Mouse (Mus musculus) hindbrain, embryonic 10.5 days (tissue): ENCODE data around the gene Psrc1. TPM values are rescaled to one million over a fixed set of nuclear protein-coding genes. Genes with fewer than 3 reads are reported as not detected.

ENCODE experiments used
- DNase-seq: peaks from one replicate; pipeline ENCODE4 v3.0.0-alpha.2; 2017; ENCODE audit warnings: low spot score
- H3K27ac ChIP-seq: fragments of 300-500 bp; sonication (generic); 2 replicates; pipeline ENCODE4 v1.5.1; 2016; ENCODE audit warnings: mild to moderate bottlenecking, moderate library complexity
- H3K27me3 ChIP-seq: fragments of 300-500 bp; sonication (generic); 2 replicates; pipeline ENCODE4 v1.6.1; 2016; ENCODE audit warnings: mild to moderate bottlenecking; ENCODE audit not compliant: poor library complexity, insufficient read depth, severe bottlenecking
- H3K36me3 ChIP-seq: fragments of 300-500 bp; sonication (generic); 2 replicates; pipeline ENCODE4 v1.6.1; 2016; ENCODE audit warnings: mild to moderate bottlenecking, moderate library complexity
- H3K4me1 ChIP-seq: fragments of 300-500 bp; sonication (generic); replicated peaks from 2 replicates; pipeline ENCODE4 v1.6.1; 2016; ENCODE audit warnings: mild to moderate bottlenecking
- H3K4me3 ChIP-seq: fragments of 300-500 bp; sonication (generic); 2 replicates; pipeline ENCODE4 v1.5.1; 2016; ENCODE audit warnings: mild to moderate bottlenecking, moderate library complexity
- H3K9me3 ChIP-seq: fragments of 300-500 bp; sonication (generic); 2 replicates; pipeline ENCODE4 v1.6.1; 2016; ENCODE audit warnings: mild to moderate bottlenecking, moderate library complexity
- WGBS: fragments of 180-500 bp; shearing (Covaris S2); methylation state at CpG from one replicate; pipeline ENCODE4 v1.1.7; 2016; 5-methylcytosine and 5-hydroxymethylcytosine counted together
- polyA plus RNA-seq: library from polyadenylated mRNA; unstranded; fragments of >200 nt; fragmentation: Nextera tagmentation; extraction: Ambion mirVana; gene quantifications from 2 replicates; pipeline ENCODE4 v1.2.1, GENCODE M21; 2016

The Psrc1 gene
- polyA plus RNA-seq, 1 experiment from 2014 or later = 75.8 TPM

- peaks cover 31% of the 10 kb centered on the region for H3K4me1 ChIP-seq
- peaks cover 100% of the 10 kb centered on the region for H3K36me3 ChIP-seq
- H3K9me3 ChIP-seq = no peaks in the 10 kb centered on the region
- no peak for DNase-seq
- WGBS = 94% methylated on average over 9 of the region's 9 CpGs
- peaks cover 5% of the 10 kb centered on the region; the same call in 1 of the 2 replicates for H3K27me3 ChIP-seq
- H3K27ac ChIP-seq = no peak overlapping the region
- H3K4me3 ChIP-seq = no peak overlapping the region
These were observed 14.6 kb downstream of the Psrc1 start for GRCm38 (mm10) chr3:108398281-108398680.

GRCm38 (mm10) chr3:108400442-108400841 lies 16.8 kb downstream of the Psrc1 start:
- peaks cover 41% of the 10 kb centered on the region for H3K4me1 ChIP-seq
- peaks cover 100% of the 10 kb centered on the region for H3K36me3 ChIP-seq
- WGBS = 88% methylated on average over 5 of the region's 5 CpGs
- no peaks in the 10 kb centered on the region for H3K9me3 ChIP-seq
- no peak for DNase-seq
- H3K27me3 ChIP-seq = 0 out of 2 replicates have a peak, but pooled peaks cover 7% of the 10 kb centered on the region
- H3K4me3 ChIP-seq = no peak overlapping the region
- no peak overlapping the region for H3K27ac ChIP-seq

GRCm38 (mm10) chr3:108401692-108402527 lies 18.3 kb downstream of the Psrc1 start:
- peak; percentile 87 for DNase-seq
- H3K9me3 ChIP-seq = no peaks in the 10 kb centered on the region
- WGBS = 39% methylated on average over 22 of the region's 22 CpGs
- 0 out of 2 replicates have a peak, but pooled peaks cover 7% of the 10 kb centered on the region for H3K27me3 ChIP-seq
- peak overlapping the region; percentile 20; the same call in 1 of the 2 replicates for H3K4me3 ChIP-seq
- H3K4me1 ChIP-seq = peaks cover 56% of the 10 kb centered on the region
- H3K27ac ChIP-seq = peak overlapping the region; percentile 68
- peaks cover 100% of the 10 kb centered on the region for H3K36me3 ChIP-seq

GRCm38 (mm10) chr3:108402528-108402920 lies 18.9 kb downstream of the Psrc1 start:
- Histone ChIP-seq H3K9me3 (no peaks in the 10 kb centered on the region), H3K27ac (peak overlapping the region; percentile 68), H3K27me3 (0 out of 2 replicates have a peak, but pooled peaks cover 7% of the 10 kb centered on the region), H3K4me1 (peaks cover 62% of the 10 kb centered on the region), H3K4me3 (no peak overlapping the region), H3K36me3 (peaks cover 100% of the 10 kb centered on the region)
- DNase-seq = no peak
- 85% methylated on average over 15 of the region's 15 CpGs for WGBS

GRCm38 (mm10) chr3:108405536-108406305 lies 22.1 kb downstream of the Psrc1 start:
- peaks cover 97% of the 10 kb centered on the region for H3K36me3 ChIP-seq
- DNase-seq = peak; percentile 67
- H3K9me3 ChIP-seq = no peaks in the 10 kb centered on the region
- H3K27me3 ChIP-seq = 0 out of 2 replicates have a peak, but pooled peaks cover 7% of the 10 kb centered on the region
- peak overlapping the region; percentile 90 for H3K27ac ChIP-seq
- H3K4me1 ChIP-seq = peaks cover 94% of the 10 kb centered on the region
- WGBS = 32% methylated on average over 14 of the region's 14 CpGs
- H3K4me3 ChIP-seq = peak overlapping the region; percentile 36

- no peaks in the 10 kb centered on the region for H3K9me3 ChIP-seq
- 78% methylated on average over 24 of the region's 24 CpGs for WGBS
- H3K27me3 ChIP-seq = 0 out of 2 replicates have a peak, but pooled peaks cover 7% of the 10 kb centered on the region
- peaks cover 100% of the 10 kb centered on the region for H3K4me1 ChIP-seq
- peak overlapping the region; percentile 90 for H3K27ac ChIP-seq
- H3K4me3 ChIP-seq = peak overlapping the region; percentile 36; the same call in 1 of the 2 replicates
- peaks cover 97% of the 10 kb centered on the region for H3K36me3 ChIP-seq
- no peak for DNase-seq
These were observed 22.8 kb downstream of the Psrc1 start for GRCm38 (mm10) chr3:108406306-108406885.

- Histone ChIP-seq H3K27me3 (0 out of 2 replicates have a peak, but pooled peaks cover 1% of the 10 kb centered on the region), H3K9me3 (peaks cover 12% of the 10 kb centered on the region), H3K4me1 (peaks cover 98% of the 10 kb centered on the region), H3K4me3 (peak overlapping the region; percentile 96), H3K27ac (peak overlapping the region; percentile 98), H3K36me3 (peaks cover 97% of the 10 kb centered on the region)
- DNase-seq = no peak
- WGBS = 88% methylated on average over 8 of the region's 8 CpGs
These were observed 24.9 kb downstream of the Psrc1 start for GRCm38 (mm10) chr3:108408517-108409008.

- H3K27ac ChIP-seq = peak overlapping the region; percentile 98
- DNase-seq = peak; percentile 59
- H3K4me1 ChIP-seq = peaks cover 96% of the 10 kb centered on the region
- peak overlapping the region; percentile 96 for H3K4me3 ChIP-seq
- H3K27me3 ChIP-seq = no peaks in the 10 kb centered on the region
- peaks cover 97% of the 10 kb centered on the region for H3K36me3 ChIP-seq
- H3K9me3 ChIP-seq = peaks cover 25% of the 10 kb centered on the region
- WGBS = 23% methylated on average over 8 of the region's 8 CpGs
These were observed 26.2 kb downstream of the Psrc1 start for GRCm38 (mm10) chr3:108409656-108410358.

GRCm38 (mm10) chr3:108410359-108410714 lies 26.7 kb downstream of the Psrc1 start:
- 12% methylated on average over 5 of the region's 5 CpGs for WGBS
- peak overlapping the region; percentile 98 for H3K27ac ChIP-seq
- no peaks in the 10 kb centered on the region for H3K27me3 ChIP-seq
- H3K9me3 ChIP-seq = peaks cover 25% of the 10 kb centered on the region
- peaks cover 96% of the 10 kb centered on the region for H3K4me1 ChIP-seq
- peak; percentile 89 for DNase-seq
- H3K36me3 ChIP-seq = peaks cover 96% of the 10 kb centered on the region
- peak overlapping the region; percentile 96 for H3K4me3 ChIP-seq

- H3K9me3 ChIP-seq = peaks cover 25% of the 10 kb centered on the region
- 16% methylated on average over 5 of the region's 5 CpGs for WGBS
- H3K27ac ChIP-seq = peak overlapping the region; percentile 98
- peaks cover 96% of the 10 kb centered on the region for H3K4me1 ChIP-seq
- peak overlapping the region; percentile 96 for H3K4me3 ChIP-seq
- H3K27me3 ChIP-seq = peaks cover 2% of the 10 kb centered on the region
- peak; percentile 55 for DNase-seq
- H3K36me3 ChIP-seq = peaks cover 87% of the 10 kb centered on the region
These were observed 27.6 kb downstream of the Psrc1 start for GRCm38 (mm10) chr3:108411026-108411753.

- Histone ChIP-seq H3K27me3 (peaks cover 8% of the 10 kb centered on the region), H3K36me3 (peaks cover 82% of the 10 kb centered on the region), H3K27ac (peak overlapping the region; percentile 98), H3K9me3 (peaks cover 25% of the 10 kb centered on the region), H3K4me1 (peaks cover 93% of the 10 kb centered on the region), H3K4me3 (peak overlapping the region; percentile 96)
- no peak for DNase-seq
- WGBS = 36% methylated on average over 8 of the region's 8 CpGs
These were observed 28.1 kb downstream of the Psrc1 start for GRCm38 (mm10) chr3:108411754-108412121.
